Mouse (Mus musculus) liver, embryonic 14.5 days (tissue): Measurements from ENCODE around the gene Slc35d3.

Source experiments
- CTCF ChIP-seq: IDR thresholded peaks from 2 replicates; pipeline ENCODE4 v1.5.1; 2016; ENCODE audit warnings: antibody characterized with exemption, low read depth, control low read depth
- EP300 ChIP-seq: IDR thresholded peaks from 2 replicates; pipeline ENCODE4 v1.6.1; 2016; ENCODE audit warnings: antibody characterized with exemption, low read depth

DNA sequence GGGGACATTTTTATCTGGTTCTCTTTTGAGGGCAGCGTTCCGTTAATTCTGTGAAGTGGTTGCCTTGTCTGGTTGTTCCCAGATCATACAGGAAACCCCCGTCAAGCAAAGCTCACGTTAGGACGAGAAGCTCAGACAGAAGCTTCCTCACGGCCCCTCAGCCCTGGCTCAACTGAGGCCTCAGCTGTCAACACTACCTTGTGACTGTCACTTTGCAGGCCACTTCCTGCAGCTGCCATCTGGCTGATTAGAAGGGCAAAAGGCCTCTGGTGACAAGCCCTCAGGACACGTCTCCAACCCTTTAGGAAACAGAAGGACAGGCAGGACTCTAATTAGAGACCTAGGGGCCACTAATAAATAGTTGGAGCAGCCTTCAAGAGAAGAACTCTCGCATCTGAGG, 35.9 kb downstream of the Slc35d3 start:
- TF ChIP-seq CTCF (no peak), EP300 (no peak)
